Mouse (Mus musculus): ENCODE results near the gene Masp1. TPM values are rescaled to one million over a fixed set of nuclear protein-coding genes. Genes with fewer than 3 reads are reported as not detected.

Masp1 gene
- total and polyA plus RNA-seq, 3 experiments: 0.11 to 0.34 TPM; not detected in 1

DNA sequence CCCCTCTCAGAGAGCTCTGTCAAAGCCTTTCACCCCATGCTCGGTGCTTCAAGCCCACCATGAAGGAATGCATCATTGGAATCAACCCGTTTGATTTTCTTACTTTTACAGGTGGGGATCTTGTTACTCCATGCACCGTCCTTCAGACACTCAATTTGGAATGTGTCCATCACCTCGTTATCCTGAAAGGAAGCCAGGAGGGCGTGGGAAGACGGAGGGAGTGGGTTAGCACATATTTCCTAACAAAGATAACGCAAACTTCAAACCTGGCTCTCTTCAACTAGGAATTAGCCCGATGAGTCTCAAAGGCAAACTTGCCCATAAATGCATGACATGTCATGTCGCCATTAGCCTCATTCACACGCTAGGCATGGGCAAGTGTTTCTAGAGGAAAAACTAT, 37.3 kb downstream of the Masp1 start:
- no peak overlapping the region for H3K9ac ChIP-seq (ENCODE audit: insufficient read depth, low read depth)
- no peaks in the 10 kb centered on the region for H3K9me3 ChIP-seq (replicated peaks; ENCODE audit: low read length)
- no peak overlapping the region for H3K4me3 ChIP-seq (replicated peaks in 1 of 3; ENCODE audit: low read depth in 2 of 3, low read length in 2 of 3, poor library complexity in 1 of 3)
- no peak for TF ChIP-seq E2F4 (IDR thresholded peaks at IDR 0.05; ENCODE audit: insufficient replicate concordance, low read depth, low read length)
- TF ChIP-seq EP300 (IDR thresholded peaks at IDR 0.05; ENCODE audit: low read length): no peak
- TF ChIP-seq MEF2A (IDR thresholded peaks at IDR 0.05; ENCODE audit: borderline replicate concordance, low read depth, low read length): no peak
- no peak for TF ChIP-seq ETS1 (conservative IDR thresholded peaks at IDR 0.05; ENCODE audit: low read depth, low read length)
- no peak for TF ChIP-seq ZC3H11A (IDR thresholded peaks at IDR 0.05; ENCODE audit: low read depth, low read length)
- no peak for TF ChIP-seq ELF1 (IDR thresholded peaks at IDR 0.05; ENCODE audit: low read depth, low read length)
- TF ChIP-seq MYC (IDR thresholded peaks at IDR 0.05; ENCODE audit: low read depth, low read length): no peak
- no peak for TF ChIP-seq CHD2 (IDR thresholded peaks at IDR 0.05; ENCODE audit: low read length)
- no peak for TF ChIP-seq SIN3A (IDR thresholded peaks at IDR 0.05; ENCODE audit: low read length)
- TF ChIP-seq MAZ (IDR thresholded peaks at IDR 0.05; ENCODE audit: low read depth, low read length): no peak
- no peak for DNase-seq (ENCODE audit: extremely low read depth)
- H3K27me3 ChIP-seq (replicated peaks): no peaks in the 10 kb centered on the region
- no peak overlapping the region for H3K4me2 ChIP-seq (ENCODE audit: insufficient read depth, low read depth, poor library complexity, severe bottlenecking)
- H3K36me3 ChIP-seq (replicated peaks in 1 of 2; ENCODE audit: control insufficient read depth in 1 of 2, insufficient read depth in 1 of 2, low read length in 1 of 2): no peaks in the 10 kb centered on the region
- H3K4me1 ChIP-seq (ENCODE audit: control insufficient read depth in 1 of 2, insufficient read depth in 2 of 2): 0 out of 4 replicates have a peak, but pooled peaks cover 0 to 4% of the 10 kb centered on the region in 2 experiments
- no peak overlapping the region for H3K27ac ChIP-seq (ENCODE audit: insufficient read depth, low read depth)
- dilution Hi-C loops (cut with MboI; ENCODE audit: extremely low pct_ligation_motif_present, extremely low pct_unique_long_range_greater_than_20kb, low sequenced_read_pairs) (no loop called here), in situ Hi-C loops (cut with MboI; ENCODE audit: low pct_ligation_motif_present, low pct_unique_long_range_greater_than_20kb, low sequenced_read_pairs) (no loop called here)
- H3K79me2 ChIP-seq (replicated peaks; ENCODE audit: control insufficient read depth, extremely low read depth, insufficient read depth, poor library complexity, severe bottlenecking): no peaks in the 10 kb centered on the region

DNA sequence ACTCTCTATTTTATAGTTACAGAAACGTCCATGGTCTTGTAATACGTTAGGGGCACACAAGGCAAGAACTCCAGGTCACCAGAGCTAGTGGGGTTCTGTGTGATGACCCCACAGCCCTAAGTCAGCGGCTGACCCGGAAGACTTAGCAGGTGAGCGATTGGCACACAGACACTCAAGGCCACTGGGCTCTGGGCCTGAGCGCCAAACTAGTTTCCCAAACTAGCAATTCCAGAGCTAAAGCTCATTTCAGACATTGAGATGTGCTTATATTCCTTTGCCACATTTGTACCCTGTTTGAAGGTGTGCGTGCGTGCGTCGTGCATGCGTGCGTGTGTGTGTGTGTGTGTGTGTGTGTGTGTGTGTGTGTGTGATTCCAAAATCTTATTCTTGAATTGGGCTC, 37.8 kb downstream of the Masp1 start:
- Histone ChIP-seq H3K9ac (ENCODE audit: insufficient read depth, low read depth) (no peak overlapping the region), H3K27me3 (replicated peaks) (no peaks in the 10 kb centered on the region)

More for the DNA sequence above, 37.8 kb downstream of the Masp1 start:
- H3K4me2 ChIP-seq (ENCODE audit: insufficient read depth, low read depth, poor library complexity, severe bottlenecking): no peak overlapping the region
- no peak overlapping the region for H3K4me3 ChIP-seq (replicated peaks in 1 of 3; ENCODE audit: low read depth in 2 of 3, low read length in 2 of 3, poor library complexity in 1 of 3)
- in situ Hi-C loops (cut with MboI; ENCODE audit: low pct_ligation_motif_present, low pct_unique_long_range_greater_than_20kb, low sequenced_read_pairs) (no loop called here), dilution Hi-C loops (cut with MboI; ENCODE audit: extremely low pct_ligation_motif_present, extremely low pct_unique_long_range_greater_than_20kb, low sequenced_read_pairs) (no loop called here)
- no peaks in the 10 kb centered on the region for H3K9me3 ChIP-seq (replicated peaks; ENCODE audit: low read length)
- TF ChIP-seq MXI1 (IDR thresholded peaks at IDR 0.05; ENCODE audit: low read depth, low read length) (no peak), POLR2AphosphoS2 (IDR thresholded peaks at IDR 0.05; ENCODE audit: low read depth, low read length) (no peak), JUN (IDR thresholded peaks at IDR 0.05; ENCODE audit: insufficient read depth, low read depth, low read length) (no peak), E2F4 (IDR thresholded peaks at IDR 0.05; ENCODE audit: insufficient replicate concordance, low read depth, low read length) (no peak), USF2 (conservative IDR thresholded peaks at IDR 0.05; ENCODE audit: low read depth, low read length) (no peak), KAT2A (IDR thresholded peaks at IDR 0.05; ENCODE audit: insufficient replicate concordance, low read length) (no peak), IRF4 (IDR thresholded peaks at IDR 0.05; ENCODE audit: low read depth, low read length) (no peak), RCOR1 (conservative IDR thresholded peaks at IDR 0.05; ENCODE audit: low read depth, low read length) (no peak), ZMIZ1 (IDR thresholded peaks at IDR 0.05; ENCODE audit: low read depth, low read length) (no peak), ELF1 (IDR thresholded peaks at IDR 0.05; ENCODE audit: low read depth, low read length) (no peak), CTCF (conservative IDR thresholded peaks at IDR 0.05 in 1 of 2, IDR thresholded peaks at IDR 0.05 in 1 of 2; ENCODE audit: low read depth in 2 of 2, low read length in 2 of 2) (no peak)
- no peaks in the 10 kb centered on the region for H3K36me3 ChIP-seq (replicated peaks in 1 of 2; ENCODE audit: control insufficient read depth in 1 of 2, insufficient read depth in 1 of 2, low read length in 1 of 2)
- no peak for DNase-seq (ENCODE audit: extremely low read depth)
- no peaks in the 10 kb centered on the region for H3K79me2 ChIP-seq (replicated peaks; ENCODE audit: control insufficient read depth, extremely low read depth, insufficient read depth, poor library complexity, severe bottlenecking)
- no peak overlapping the region for H3K27ac ChIP-seq (ENCODE audit: insufficient read depth, low read depth)
- 0 out of 4 replicates have a peak, but pooled peaks cover 0 to 4% of the 10 kb centered on the region in 2 experiments for H3K4me1 ChIP-seq (ENCODE audit: control insufficient read depth in 1 of 2, insufficient read depth in 2 of 2)
